ENCODE assay signal across 8 mouse cellular contexts in genomic region chr16:79168193-79168592, GRCm38 (mm10).
A peak's percentile ranks its signal among the peaks of the same experiment; 100 is the strongest.
DNase-seq lines count a peak whose midpoint lies in the region; ATAC-seq and TF ChIP-seq lines count a peak whose summit lies in the region.
"Had no signal": no experiment of that assay in that cellular context is flagged by ENCODE, and none has a peak within 500 bp of the region (broad histone marks: within the 10 kb centered on the region; RNA-seq: fewer than 3 reads in every experiment).

No protein-coding gene starts in this region.

- in situ Hi-C loops in CH12.LX (cut with MboI; ENCODE audit: low pct_ligation_motif_present, low pct_unique_long_range_greater_than_20kb, low sequenced_read_pairs): no loop called here

- H3K9ac ChIP-seq in CH12.LX (ENCODE audit: insufficient read depth, low read depth): no peak overlapping the region
- no peak overlapping the region for H3K9ac ChIP-seq in lung, postnatal 0 days (replicated peaks; ENCODE audit: low read depth)
- H3K9ac ChIP-seq: liver, embryonic 13.5 days had no signal

- H3K4me2 ChIP-seq in CH12.LX (ENCODE audit: insufficient read depth, low read depth, poor library complexity, severe bottlenecking): no peak overlapping the region
- H3K4me2 ChIP-seq in lung, postnatal 0 days (replicated peaks; ENCODE audit: low read depth, low read length): no peak overlapping the region
- H3K4me2 ChIP-seq: liver, embryonic 13.5 days had no signal

- TF ChIP-seq EP300 in CH12.LX (IDR thresholded peaks at IDR 0.05; ENCODE audit: low read length): no peak
- TF ChIP-seq EP300 in lung, postnatal 0 days (IDR thresholded peaks at IDR 0.05): no peak

- H3K9me3 ChIP-seq in CH12.LX (replicated peaks; ENCODE audit: low read length) (peaks cover 41% of the 10 kb centered on the region), G1E (replicated peaks) (no peaks in the 10 kb centered on the region)
- H3K9me3 ChIP-seq in lung, postnatal 0 days (ENCODE audit: low read length): no peaks in the 10 kb centered on the region
- H3K9me3 ChIP-seq: liver, embryonic 13.5 days had no signal

- TF ChIP-seq CTCF in CH12.LX (conservative IDR thresholded peaks at IDR 0.05 in 1 of 2, IDR thresholded peaks at IDR 0.05 in 1 of 2; ENCODE audit: low read depth in 2 of 2, low read length in 2 of 2) (peak in 1 of 2 experiments; percentile 53; a peak in 2 of 4 replicates), G1E (IDR thresholded peaks at IDR 0.05; ENCODE audit: low read depth, low read length) (0 out of 2 replicates have a peak, but pooled peaks have one; percentile 18)
- peak; percentile 73 for TF ChIP-seq CTCF in lung, postnatal 0 days (IDR thresholded peaks at IDR 0.05)

- no peak for ATAC-seq in G1E (ENCODE audit: extremely low read depth, insufficient number of reproducible peaks, low FRiP score, poor library complexity, severe bottlenecking)
- ATAC-seq in lung, postnatal 0 days: no peak

- H3K27ac ChIP-seq in CH12.LX (ENCODE audit: insufficient read depth, low read depth): no peak overlapping the region
- no peak overlapping the region for H3K27ac ChIP-seq in lung, postnatal 0 days (ENCODE audit: low read length)
- H3K27ac ChIP-seq: liver, embryonic 13.5 days had no signal

- H3K79me2 ChIP-seq in CH12.LX (replicated peaks; ENCODE audit: control insufficient read depth, extremely low read depth, insufficient read depth, poor library complexity, severe bottlenecking): no peaks in the 10 kb centered on the region

- dilution Hi-C loops in CH12.LX (cut with MboI; ENCODE audit: extremely low pct_ligation_motif_present, extremely low pct_unique_long_range_greater_than_20kb, low sequenced_read_pairs): no loop called here

- H3K4me3 ChIP-seq in CH12.LX (replicated peaks in 1 of 3; ENCODE audit: low read depth in 2 of 3, low read length in 2 of 3, poor library complexity in 1 of 3) (no peak overlapping the region), G1E (ENCODE audit: low read depth, low read length) (no peak overlapping the region)
- H3K4me3 ChIP-seq in lung, postnatal 0 days (ENCODE audit: low read depth, low read length): no peak overlapping the region
- H3K4me3 ChIP-seq: liver, embryonic 13.5 days had no signal

- DNase-seq in CH12.LX (ENCODE audit: extremely low read depth): peak; percentile 14
- DNase-seq in G1E (ENCODE audit: low spot score): no peak
- peak; percentile 22 for DNase-seq in cerebellum, adult 11-12 months
- DNase-seq in forelimb bud, embryonic 11.5 days (ENCODE audit: low read depth, low spot score): peak; percentile 74
- DNase-seq in kidney, postnatal 4 days: peak; percentile 82 to 83
- DNase-seq in lung, postnatal 0 days (ENCODE audit: low spot score): peak; percentile 75
- DNase-seq in right cerebral cortex, postnatal 4 days: peak; percentile 95
- DNase-seq: liver, embryonic 13.5 days had no signal

- WGBS in lung, postnatal 0 days: 10% methylated on average over 8 of the region's 8 CpGs

- H3K27me3 ChIP-seq in CH12.LX (replicated peaks): no peaks in the 10 kb centered on the region
- no peaks in the 10 kb centered on the region for H3K27me3 ChIP-seq in G1E (ENCODE audit: insufficient read depth, low read length)
- no peaks in the 10 kb centered on the region for H3K27me3 ChIP-seq in lung, postnatal 0 days (replicated peaks; ENCODE audit: insufficient read depth, low read length)
- H3K27me3 ChIP-seq: liver, embryonic 13.5 days had no signal

- no peaks in the 10 kb centered on the region for H3K4me1 ChIP-seq in CH12.LX (ENCODE audit: control insufficient read depth in 1 of 2, insufficient read depth in 2 of 2)
- no peaks in the 10 kb centered on the region for H3K4me1 ChIP-seq in G1E (ENCODE audit: insufficient read depth, low read depth, low read length)
- no peaks in the 10 kb centered on the region for H3K4me1 ChIP-seq in lung, postnatal 0 days (ENCODE audit: insufficient read depth, low read depth, low read length)
- H3K4me1 ChIP-seq: liver, embryonic 13.5 days had no signal

- no peaks in the 10 kb centered on the region for H3K36me3 ChIP-seq in CH12.LX (replicated peaks in 1 of 2; ENCODE audit: control insufficient read depth in 1 of 2, insufficient read depth in 1 of 2, low read length in 1 of 2)
- no peaks in the 10 kb centered on the region for H3K36me3 ChIP-seq in G1E (replicated peaks)
- H3K36me3 ChIP-seq in lung, postnatal 0 days (ENCODE audit: insufficient read depth, low read length): no peaks in the 10 kb centered on the region
- H3K36me3 ChIP-seq: liver, embryonic 13.5 days had no signal

- TF ChIP-seq RAD21 in CH12.LX (IDR thresholded peaks at IDR 0.05; ENCODE audit: low read depth, low read length): peak; percentile 54

- TF ChIP-seq POLR2A in CH12.LX (IDR thresholded peaks at IDR 0.05; ENCODE audit: low read depth, low read length): no peak

TF ChIP-seq in CH12.LX, 34 proteins besides CTCF, POLR2A, EP300 and RAD21:
- TF ChIP-seq MEF2A (IDR thresholded peaks at IDR 0.05; ENCODE audit: borderline replicate concordance, low read depth, low read length): no peak
- TF ChIP-seq MAZ (IDR thresholded peaks at IDR 0.05; ENCODE audit: low read depth, low read length): no peak
- no peak for TF ChIP-seq USF1 (IDR thresholded peaks at IDR 0.05; ENCODE audit: low read depth, low read length)
- peak; percentile 33; the same call in 1 of the 2 replicates for TF ChIP-seq SMC3 (IDR thresholded peaks at IDR 0.05; ENCODE audit: low read depth, low read length)
